Mouse (Mus musculus): Measurements from ENCODE around the gene Ugt1a2. TPM values are rescaled to one million over a fixed set of nuclear protein-coding genes. Genes with fewer than 3 reads are reported as not detected.
"Not testable (repeated sequence)": the region's sequence is repeated elsewhere in the genome, so short reads cannot be mapped to it uniquely, and the experiment has no call there.

The Ugt1a2 gene
- polyA plus RNA-seq, 1 experiment, result not detected

DNA sequence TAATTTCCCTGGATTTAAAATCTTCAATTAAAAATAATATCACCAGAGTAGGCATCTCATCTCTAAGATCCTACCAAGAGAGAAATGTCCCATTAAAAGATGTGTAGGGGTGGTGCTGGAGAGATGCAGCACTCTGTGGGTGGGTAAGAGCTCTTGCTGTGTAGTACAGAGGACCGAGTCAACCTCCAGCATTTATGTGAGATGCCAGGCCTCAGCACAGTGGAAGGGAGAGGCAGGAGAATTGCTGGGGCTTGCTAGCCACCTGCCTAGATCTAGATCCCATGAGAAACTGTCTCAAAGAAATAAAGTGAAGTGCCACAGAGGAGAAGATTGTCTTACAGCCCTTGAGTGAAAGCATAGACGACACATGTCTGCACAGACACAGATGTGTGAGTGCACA lies 16.1 kb downstream of the Ugt1a2 start:
- no peak overlapping the region for H3K4me3 ChIP-seq (ENCODE audit: insufficient read depth, low read depth, low read length)
- TF ChIP-seq CTCF (IDR thresholded peaks at IDR 0.05; ENCODE audit: insufficient read depth, low read depth, low read length) (no peak), POLR2A (IDR thresholded peaks at IDR 0.05; ENCODE audit: insufficient read depth, low read depth, low read length) (no peak)
- no peak overlapping the region for H3K27ac ChIP-seq (ENCODE audit: insufficient read depth, low read depth, low read length)
- WGBS, result 61% methylated on average over 2 of the region's 2 CpGs
- no peaks in the 10 kb centered on the region for H3K4me1 ChIP-seq (ENCODE audit: control insufficient read depth, insufficient read depth, low read length)

GRCm38 (mm10) chr1:88217144-88217543 lies 16.7 kb downstream of the Ugt1a2 start:
- no peak for TF ChIP-seq POLR2A (IDR thresholded peaks at IDR 0.05; ENCODE audit: insufficient read depth, low read depth, low read length)
- no peak for TF ChIP-seq CTCF (IDR thresholded peaks at IDR 0.05; ENCODE audit: insufficient read depth, low read depth, low read length)
- H3K27ac ChIP-seq (ENCODE audit: insufficient read depth, low read depth, low read length), result no peak overlapping the region
- 59% methylated on average over 2 of the region's 2 CpGs for WGBS
- no peak overlapping the region for H3K4me3 ChIP-seq (ENCODE audit: insufficient read depth, low read depth, low read length)
- H3K4me1 ChIP-seq (ENCODE audit: control insufficient read depth, insufficient read depth, low read length), result no peaks in the 10 kb centered on the region

GRCm38 (mm10) chr1:88217576-88217975 lies 17.2 kb downstream of the Ugt1a2 start:
- WGBS, result 36% methylated on average over 3 of the region's 3 CpGs
- no peak for TF ChIP-seq POLR2A (IDR thresholded peaks at IDR 0.05; ENCODE audit: insufficient read depth, low read depth, low read length)
- Histone ChIP-seq H3K27ac (ENCODE audit: insufficient read depth, low read depth, low read length) (no peak overlapping the region), H3K4me1 (ENCODE audit: control insufficient read depth, insufficient read depth, low read length) (no peaks in the 10 kb centered on the region), H3K4me3 (ENCODE audit: insufficient read depth, low read depth, low read length) (no peak overlapping the region)

DNA sequence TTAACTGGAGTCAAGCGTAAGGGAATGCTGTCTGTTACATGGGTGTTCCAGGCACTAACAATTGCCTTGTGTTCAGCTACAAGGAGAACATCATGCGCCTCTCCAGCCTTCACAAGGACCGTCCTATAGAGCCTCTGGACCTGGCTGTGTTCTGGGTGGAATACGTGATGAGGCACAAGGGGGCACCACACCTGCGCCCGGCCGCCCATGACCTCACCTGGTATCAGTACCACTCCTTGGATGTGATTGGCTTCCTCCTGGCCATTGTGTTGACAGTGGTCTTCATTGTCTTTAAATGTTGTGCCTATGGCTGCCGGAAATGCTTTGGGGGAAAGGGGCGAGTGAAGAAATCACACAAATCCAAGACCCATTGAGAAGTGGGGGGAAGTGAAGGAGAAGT lies 17.6 kb downstream of the Ugt1a2 start:
- WGBS, result 76% methylated on average over 9 of the region's 9 CpGs
- H3K4me3 ChIP-seq (ENCODE audit: insufficient read depth, low read depth, low read length), result no peak overlapping the region
- H3K27ac ChIP-seq (ENCODE audit: insufficient read depth, low read depth, low read length), result no peak overlapping the region
- H3K4me1 ChIP-seq (ENCODE audit: control insufficient read depth, insufficient read depth, low read length), result no peaks in the 10 kb centered on the region
- TF ChIP-seq CTCF (IDR thresholded peaks at IDR 0.05; ENCODE audit: insufficient read depth, low read depth, low read length) (no peak), POLR2A (IDR thresholded peaks at IDR 0.05; ENCODE audit: insufficient read depth, low read depth, low read length) (no peak)

GRCm38 (mm10) chr1:88218591-88218990 lies 18.2 kb downstream of the Ugt1a2 start:
- H3K4me1 ChIP-seq (ENCODE audit: control insufficient read depth, insufficient read depth, low read length), result no peaks in the 10 kb centered on the region
- no peak overlapping the region for H3K27ac ChIP-seq (ENCODE audit: insufficient read depth, low read depth, low read length)
- no peak overlapping the region for H3K4me3 ChIP-seq (ENCODE audit: insufficient read depth, low read depth, low read length)
- 51% methylated on average over 4 of the region's 4 CpGs for WGBS
- TF ChIP-seq POLR2A (IDR thresholded peaks at IDR 0.05; ENCODE audit: insufficient read depth, low read depth, low read length) (no peak), CTCF (IDR thresholded peaks at IDR 0.05; ENCODE audit: insufficient read depth, low read depth, low read length) (no peak)

DNA sequence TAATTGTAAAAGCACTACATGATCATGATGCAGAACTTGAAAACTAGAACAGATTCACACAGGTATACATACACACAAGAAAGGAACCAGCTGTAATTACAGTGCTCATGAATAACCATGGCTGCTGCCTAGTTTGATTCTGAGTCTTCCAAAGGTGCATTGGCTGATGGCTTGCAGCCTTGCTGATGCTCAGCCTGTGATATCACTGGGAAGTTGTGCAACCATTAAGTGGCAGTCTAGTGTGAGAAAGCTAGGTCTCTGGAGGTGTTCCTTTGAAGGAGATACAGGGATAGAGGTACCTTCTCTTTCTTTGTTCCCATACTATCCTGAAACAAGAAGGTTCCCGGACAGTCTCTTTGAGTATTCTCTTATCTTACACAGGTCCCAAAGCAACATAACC lies 18.7 kb downstream of the Ugt1a2 start:
- WGBS, result 19% methylated on average over 1 of the region's 1 CpGs
- no peaks in the 10 kb centered on the region for H3K4me1 ChIP-seq (ENCODE audit: control insufficient read depth, insufficient read depth, low read length)
- H3K4me3 ChIP-seq (ENCODE audit: insufficient read depth, low read depth, low read length), result no peak overlapping the region
- H3K27ac ChIP-seq (ENCODE audit: insufficient read depth, low read depth, low read length), result no peak overlapping the region
- TF ChIP-seq CTCF (IDR thresholded peaks at IDR 0.05; ENCODE audit: insufficient read depth, low read depth, low read length), result no peak
- TF ChIP-seq POLR2A (IDR thresholded peaks at IDR 0.05; ENCODE audit: insufficient read depth, low read depth, low read length), result no peak

DNA sequence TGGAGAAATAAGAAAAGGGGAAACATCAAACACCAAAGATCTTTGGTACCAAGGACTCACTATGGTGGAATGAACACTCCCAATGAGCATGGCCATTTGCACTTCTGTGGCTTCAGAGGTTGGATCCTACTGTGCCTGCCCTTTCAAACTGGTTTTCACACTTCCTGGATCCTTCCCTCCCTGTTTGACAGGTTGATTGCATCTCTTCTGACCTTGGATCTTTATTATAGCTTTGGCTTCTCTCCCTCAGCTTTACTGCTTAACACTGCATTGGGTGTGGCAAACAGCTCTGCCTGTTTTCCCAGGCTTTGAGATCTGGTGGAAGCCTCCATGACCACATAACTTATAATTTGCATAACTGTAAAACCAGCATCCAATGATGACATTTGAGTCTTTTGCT lies 19.9 kb downstream of the Ugt1a2 start:
- TF ChIP-seq CTCF (IDR thresholded peaks at IDR 0.05; ENCODE audit: insufficient read depth, low read depth, low read length) (no peak), POLR2A (IDR thresholded peaks at IDR 0.05; ENCODE audit: insufficient read depth, low read depth, low read length) (no peak)
- Histone ChIP-seq H3K27ac (ENCODE audit: insufficient read depth, low read depth, low read length) (no peak overlapping the region), H3K4me1 (ENCODE audit: control insufficient read depth, insufficient read depth, low read length) (no peaks in the 10 kb centered on the region), H3K4me3 (ENCODE audit: insufficient read depth, low read depth, low read length) (no peak overlapping the region)

- no peak overlapping the region for H3K4me3 ChIP-seq (ENCODE audit: insufficient read depth, low read depth, low read length)
- no peak overlapping the region for H3K27ac ChIP-seq (ENCODE audit: insufficient read depth, low read depth, low read length)
- WGBS, result 45% methylated on average over 2 of the region's 2 CpGs
- no peaks in the 10 kb centered on the region for H3K4me1 ChIP-seq (ENCODE audit: control insufficient read depth, insufficient read depth, low read length)
- TF ChIP-seq POLR2A (IDR thresholded peaks at IDR 0.05; ENCODE audit: insufficient read depth, low read depth, low read length), result no peak
- no peak for TF ChIP-seq CTCF (IDR thresholded peaks at IDR 0.05; ENCODE audit: insufficient read depth, low read depth, low read length)
Observed at GRCm38 (mm10) chr1:88222216-88222615, 21.8 kb downstream of the Ugt1a2 start.

- not testable (repeated sequence) for H3K27ac ChIP-seq (ENCODE audit: insufficient read depth, low read depth, low read length); H3K4me3 ChIP-seq (ENCODE audit: insufficient read depth, low read depth, low read length); H3K4me1 ChIP-seq (ENCODE audit: control insufficient read depth, insufficient read depth, low read length)
Observed at GRCm38 (mm10) chr1:88223011-88223515, 22.7 kb downstream of the Ugt1a2 start.

DNA sequence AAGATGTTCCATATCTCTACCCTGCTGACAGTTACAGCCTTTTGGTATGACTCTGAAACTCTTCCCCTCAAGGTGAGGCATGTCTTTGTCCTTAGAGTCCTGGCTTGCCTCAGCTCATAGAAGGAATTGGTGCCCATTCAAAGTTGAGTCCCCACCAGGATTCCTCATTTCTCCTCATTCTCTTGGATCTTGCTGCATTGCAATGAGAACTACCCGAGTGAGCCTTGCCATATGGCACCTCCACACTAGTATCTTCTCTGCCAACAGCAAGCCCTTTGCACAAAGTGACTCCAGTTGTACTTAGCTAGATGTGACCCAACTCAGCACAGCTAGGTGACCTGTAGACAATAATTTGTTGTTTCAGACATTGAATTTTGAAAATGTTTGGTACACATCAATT lies 23.2 kb downstream of the Ugt1a2 start:
- WGBS, result 45% methylated on average over 1 of the region's 1 CpGs
- no peaks in the 10 kb centered on the region for H3K4me1 ChIP-seq (ENCODE audit: control insufficient read depth, insufficient read depth, low read length)
- TF ChIP-seq CTCF (IDR thresholded peaks at IDR 0.05; ENCODE audit: insufficient read depth, low read depth, low read length) (no peak), POLR2A (IDR thresholded peaks at IDR 0.05; ENCODE audit: insufficient read depth, low read depth, low read length) (no peak)
- no peak overlapping the region for H3K4me3 ChIP-seq (ENCODE audit: insufficient read depth, low read depth, low read length)
- no peak overlapping the region for H3K27ac ChIP-seq (ENCODE audit: insufficient read depth, low read depth, low read length)
